Mouse (Mus musculus) megakaryocyte, embryonic 14.5 days (primary cell): Measurements from ENCODE around the gene Limk1. TPM values are rescaled to one million over a fixed set of nuclear protein-coding genes. Genes with fewer than 3 reads are reported as not detected.

Experiments used
- H3K27me3 ChIP-seq: replicated peaks from 2 replicates; pipeline ENCODE3; 2012; ENCODE audit warnings: inconsistent platforms
- H3K36me3 ChIP-seq: replicated peaks from 2 replicates; pipeline ENCODE3; 2012; ENCODE audit warnings: low read length, inconsistent platforms, mixed read lengths
- H3K4me1 ChIP-seq: 2 replicates; pipeline ENCODE4 v1.6.1; 2012; ENCODE audit warnings: inconsistent platforms
- H3K4me3 ChIP-seq: replicated peaks from 2 replicates; pipeline ENCODE3; 2012; ENCODE audit warnings: moderate library complexity, mild to moderate bottlenecking, inconsistent platforms
- H3K9me3 ChIP-seq: 2 replicates; pipeline ENCODE4 v1.6.1; 2012; ENCODE audit warnings: inconsistent platforms
- FLI1 ChIP-seq: IDR thresholded peaks from 2 replicates; pipeline ENCODE4 v1.6.1; 2012; ENCODE audit warnings: low read length, inconsistent platforms, mixed read lengths
- GATA1 ChIP-seq: IDR thresholded peaks from 3 replicates; pipeline ENCODE4 v1.6.1; 2012; ENCODE audit warnings: mixed read lengths, low read length, inconsistent platforms, borderline replicate concordance
- polyA plus RNA-seq: library from polyadenylated mRNA; stranded (reverse); fragments of >175 nt; gene quantifications from 2 replicates; pipeline ENCODE4 v1.2.3, GENCODE M21; 2012; ENCODE audit warnings: low replicate concordance; ENCODE audit not compliant: insufficient read depth

Gene Limk1
- 54.8 and 104 TPM in 2 replicates for polyA plus RNA-seq

DNA sequence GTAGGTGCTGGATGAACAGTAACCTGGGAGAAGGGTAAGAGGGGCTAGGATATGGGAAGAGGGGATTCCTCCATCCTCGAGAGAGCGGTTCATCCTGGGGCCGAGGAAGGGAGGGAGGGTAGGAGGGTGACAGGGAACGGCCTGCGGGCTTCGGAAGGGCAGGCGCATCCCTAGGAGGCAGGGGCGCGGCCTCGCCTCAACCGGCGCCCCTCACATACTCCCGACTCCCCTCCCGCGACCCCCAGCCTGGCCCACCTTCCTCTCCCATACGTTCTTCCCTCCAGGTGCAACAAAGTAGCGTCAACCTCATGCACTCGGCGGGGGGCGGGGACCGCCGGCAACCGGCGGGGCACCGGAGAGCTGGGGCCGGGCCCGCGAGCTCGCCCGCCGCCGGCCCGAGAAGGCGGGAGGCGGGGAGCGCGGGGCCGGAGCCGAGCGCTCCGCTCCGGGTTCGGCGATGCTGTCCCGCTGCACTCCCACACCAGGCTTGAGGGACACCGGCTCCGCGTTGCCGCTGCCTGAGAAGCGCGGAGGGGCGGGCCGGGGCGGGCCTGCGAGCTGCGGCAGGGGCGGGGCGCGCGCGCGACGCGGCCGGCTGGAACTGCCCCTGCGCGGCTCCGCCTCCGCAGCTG is at the start of gene Limk1:
Gene Limk1, minus strand, starts transcription at position 513 of the 632 bp plus-strand sequence.
- H3K4me1 ChIP-seq, result peaks cover 41% of the 10 kb centered on the region
- H3K4me3 ChIP-seq, result peak within 1 kb of the TSS; percentile 95
- no peak for TF ChIP-seq GATA1
- TF ChIP-seq FLI1, result no peak
- no peaks in the 10 kb centered on the region for H3K9me3 ChIP-seq
- H3K27me3 ChIP-seq, result no peaks in the 10 kb centered on the region
- peaks cover 31% of the 10 kb centered on the region for H3K36me3 ChIP-seq

- no peaks in the 10 kb centered on the region for H3K36me3 ChIP-seq
- H3K4me3 ChIP-seq, result no peak overlapping the region
- H3K4me1 ChIP-seq, result peaks cover 11% of the 10 kb centered on the region
- no peaks in the 10 kb centered on the region for H3K9me3 ChIP-seq
- TF ChIP-seq GATA1 (no peak), FLI1 (no peak)
- peaks cover 33% of the 10 kb centered on the region for H3K27me3 ChIP-seq
These were observed 46.5 kb upstream of the Limk1 start for GRCm38 (mm10) chr5:134734920-134735319.

DNA sequence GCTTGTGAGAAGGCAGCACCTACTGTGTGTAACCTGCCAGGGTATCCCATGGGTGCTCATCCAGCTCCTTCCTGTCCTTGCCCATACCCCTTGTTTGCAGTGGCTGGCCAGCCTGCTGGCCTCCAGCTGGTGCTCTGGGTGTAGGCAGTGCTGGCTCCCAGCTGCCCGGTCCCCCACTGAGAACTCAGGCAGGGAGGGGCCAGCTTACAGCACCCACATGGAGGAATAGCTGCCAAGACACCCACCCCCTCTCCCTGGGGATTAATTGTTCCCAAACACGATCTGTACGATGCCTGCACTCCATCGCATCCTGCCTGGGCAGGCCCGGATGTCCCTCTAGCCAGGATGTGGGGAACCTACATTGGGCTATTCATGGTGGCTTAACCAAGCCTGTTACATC is 45.7 kb upstream of the Limk1 start:
- peaks cover 11% of the 10 kb centered on the region for H3K4me1 ChIP-seq
- no peak overlapping the region for H3K4me3 ChIP-seq
- H3K9me3 ChIP-seq, result no peaks in the 10 kb centered on the region
- TF ChIP-seq FLI1 (no peak), GATA1 (no peak)
- no peaks in the 10 kb centered on the region for H3K36me3 ChIP-seq
- peaks cover 36% of the 10 kb centered on the region for H3K27me3 ChIP-seq

DNA sequence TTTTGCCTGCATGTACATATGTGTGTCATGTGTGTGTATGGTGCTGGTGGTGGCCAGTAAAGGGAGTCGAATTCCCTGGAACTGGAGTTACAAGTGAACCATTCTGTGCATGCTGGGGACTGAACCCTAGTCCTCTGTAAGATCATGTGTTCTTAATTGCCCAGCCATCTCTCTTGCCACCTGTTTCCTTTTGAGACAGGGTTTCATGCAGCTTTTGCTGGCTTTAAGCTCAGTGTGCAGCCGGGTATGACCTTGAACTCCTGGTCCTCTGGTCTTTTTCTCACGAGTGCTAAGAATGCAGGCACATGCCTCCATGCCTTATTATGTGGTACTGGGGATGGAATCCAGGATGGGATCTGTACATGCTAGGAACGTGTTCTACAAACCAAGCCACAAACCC is 44.8 kb upstream of the Limk1 start:
- Histone ChIP-seq H3K36me3 (no peaks in the 10 kb centered on the region), H3K27me3 (peaks cover 41% of the 10 kb centered on the region), H3K4me1 (peaks cover 11% of the 10 kb centered on the region), H3K4me3 (no peak overlapping the region), H3K9me3 (no peaks in the 10 kb centered on the region)
- TF ChIP-seq FLI1, result no peak
- TF ChIP-seq GATA1, result no peak

DNA sequence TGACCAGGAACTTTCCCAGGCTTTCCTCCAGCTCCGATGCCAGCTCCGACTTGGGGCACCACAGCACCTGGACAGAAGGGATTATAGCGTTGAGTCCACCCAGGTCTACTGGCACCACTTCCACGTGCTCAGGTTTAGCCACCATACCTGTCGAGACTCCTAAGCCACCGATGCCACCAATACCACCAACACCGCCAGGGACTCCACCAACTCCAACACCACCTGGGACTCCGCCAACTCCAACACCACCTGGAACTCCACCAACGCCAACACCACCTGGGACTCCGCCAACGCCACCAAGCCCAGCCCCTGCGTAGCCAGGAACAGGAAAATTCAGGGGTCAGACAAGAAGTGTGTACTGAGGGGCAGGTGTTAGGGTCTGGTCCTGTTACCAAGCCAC is 40.7 kb upstream of the Limk1 start:
- Histone ChIP-seq H3K27me3 (peaks cover 34% of the 10 kb centered on the region), H3K4me1 (peaks cover 4% of the 10 kb centered on the region), H3K4me3 (no peak overlapping the region), H3K9me3 (no peaks in the 10 kb centered on the region), H3K36me3 (no peaks in the 10 kb centered on the region)
- TF ChIP-seq GATA1 (no peak), FLI1 (no peak)

GRCm38 (mm10) chr5:134728535-134728934 is 40.1 kb upstream of the Limk1 start:
- TF ChIP-seq GATA1 (no peak), FLI1 (no peak)
- no peaks in the 10 kb centered on the region for H3K4me1 ChIP-seq
- H3K27me3 ChIP-seq, result peaks cover 31% of the 10 kb centered on the region
- H3K4me3 ChIP-seq, result no peak overlapping the region
- no peaks in the 10 kb centered on the region for H3K9me3 ChIP-seq
- no peaks in the 10 kb centered on the region for H3K36me3 ChIP-seq

- no peaks in the 10 kb centered on the region for H3K4me1 ChIP-seq
- H3K4me3 ChIP-seq, result no peak overlapping the region
- peaks cover 31% of the 10 kb centered on the region for H3K27me3 ChIP-seq
- TF ChIP-seq FLI1 (no peak), GATA1 (no peak)
- no peaks in the 10 kb centered on the region for H3K36me3 ChIP-seq
- H3K9me3 ChIP-seq, result no peaks in the 10 kb centered on the region
These were observed 38.7 kb upstream of the Limk1 start for GRCm38 (mm10) chr5:134727001-134727639.

- Histone ChIP-seq H3K4me1 (no peaks in the 10 kb centered on the region), H3K27me3 (peaks cover 38% of the 10 kb centered on the region), H3K4me3 (no peak overlapping the region), H3K36me3 (no peaks in the 10 kb centered on the region), H3K9me3 (no peaks in the 10 kb centered on the region)
- TF ChIP-seq GATA1 (no peak), FLI1 (no peak)
These were observed 36.9 kb upstream of the Limk1 start for GRCm38 (mm10) chr5:134725299-134725698.

DNA sequence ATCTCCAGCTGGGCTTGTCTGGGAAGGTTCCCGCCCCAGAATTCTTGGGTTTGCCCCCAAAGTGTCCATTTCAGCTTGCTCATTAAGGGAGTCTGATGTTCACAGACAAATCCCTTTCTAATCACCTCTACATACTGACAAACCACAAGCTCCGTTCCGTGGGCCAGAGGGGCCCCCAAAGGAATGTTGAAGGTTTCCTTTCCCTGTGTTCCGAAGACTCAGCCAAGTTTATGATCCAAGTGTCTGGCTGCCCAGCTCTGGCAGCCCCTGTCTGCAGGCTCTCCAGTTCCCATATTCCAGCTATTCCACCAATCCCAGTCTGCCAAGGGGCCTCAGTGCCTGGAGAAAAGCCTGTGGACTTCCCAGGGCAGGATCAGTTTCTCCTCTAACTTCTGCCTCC is 31.7 kb upstream of the Limk1 start:
- Histone ChIP-seq H3K36me3 (no peaks in the 10 kb centered on the region), H3K4me3 (no peak overlapping the region), H3K27me3 (peaks cover 56% of the 10 kb centered on the region), H3K9me3 (no peaks in the 10 kb centered on the region), H3K4me1 (no peaks in the 10 kb centered on the region)
- TF ChIP-seq FLI1 (no peak), GATA1 (no peak)

DNA sequence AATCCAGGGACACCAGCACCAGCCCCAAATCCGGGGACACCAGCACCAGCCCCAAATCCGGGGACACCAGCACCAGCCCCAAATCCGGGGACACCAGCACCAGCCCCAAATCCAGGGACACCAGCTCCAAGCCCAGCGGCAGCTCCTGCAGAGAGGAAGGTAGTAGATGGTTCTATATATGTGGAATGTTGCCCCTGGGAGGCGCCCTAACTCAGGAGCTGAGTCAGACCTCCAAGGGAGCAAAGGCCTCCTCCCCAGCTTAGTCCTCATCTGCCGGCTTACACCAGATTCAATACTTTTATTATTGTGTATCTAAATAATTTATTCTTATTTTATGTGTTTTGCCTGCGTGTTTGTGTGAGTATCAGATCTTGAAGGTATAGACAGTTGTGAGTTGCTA is 22.7 kb upstream of the Limk1 start:
- no peak overlapping the region for H3K4me3 ChIP-seq
- peaks cover 38% of the 10 kb centered on the region for H3K27me3 ChIP-seq
- peaks cover 18% of the 10 kb centered on the region for H3K4me1 ChIP-seq
- no peaks in the 10 kb centered on the region for H3K9me3 ChIP-seq
- no peaks in the 10 kb centered on the region for H3K36me3 ChIP-seq
- no peak for TF ChIP-seq FLI1
- no peak for TF ChIP-seq GATA1
